Mouse (Mus musculus): Measurements from ENCODE around the gene Rc3h1. TPM values are rescaled to one million over a fixed set of nuclear protein-coding genes. Genes with fewer than 3 reads are reported as not detected.

The Rc3h1 gene
- polyA plus RNA-seq, 1 experiment from 2014 or later, result 8.8 TPM

DNA sequence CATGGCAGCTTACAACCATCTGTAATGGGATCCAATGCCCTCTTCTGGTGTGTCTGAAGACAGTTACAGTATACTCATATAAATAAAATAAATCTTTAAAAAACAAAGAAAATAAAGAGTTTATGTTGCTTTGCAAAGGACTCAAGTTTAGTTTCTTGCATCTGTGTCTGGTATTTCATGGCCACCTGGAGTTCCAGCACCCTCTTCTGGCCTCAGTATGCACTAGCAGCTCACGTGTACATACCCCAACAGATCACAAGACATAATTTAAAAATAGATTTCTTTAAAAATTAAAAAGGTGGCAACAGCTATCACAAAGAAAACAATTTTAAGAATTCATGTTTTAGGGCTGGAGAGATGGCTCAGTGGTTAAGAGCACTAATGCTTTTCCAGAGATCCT, 15.7 kb downstream of the Rc3h1 start:
- ATAC-seq (ENCODE audit: low FRiP score) (no peak), DNase-seq (ENCODE audit: low spot score, missing footprints) (no peak)
- Histone ChIP-seq H3K4me3 (ENCODE audit: low read depth, low read length) (no peak overlapping the region), H3K9ac (ENCODE audit: low read length) (no peak overlapping the region), H3K4me1 (ENCODE audit: control insufficient read depth, insufficient read depth, low read length) (no peaks in the 10 kb centered on the region), H3K4me2 (no peak overlapping the region), H3K27me3 (ENCODE audit: control insufficient read depth, insufficient read depth, low read length) (no peaks in the 10 kb centered on the region), H3K9me3 (ENCODE audit: control insufficient read depth, low read length) (no peaks in the 10 kb centered on the region), H3K27ac (ENCODE audit: low read depth, low read length) (no peak overlapping the region), H3K36me3 (ENCODE audit: control insufficient read depth, insufficient read depth, low read length) (no peaks in the 10 kb centered on the region)
- 97% methylated on average over 1 of the region's 1 CpGs for WGBS

DNA sequence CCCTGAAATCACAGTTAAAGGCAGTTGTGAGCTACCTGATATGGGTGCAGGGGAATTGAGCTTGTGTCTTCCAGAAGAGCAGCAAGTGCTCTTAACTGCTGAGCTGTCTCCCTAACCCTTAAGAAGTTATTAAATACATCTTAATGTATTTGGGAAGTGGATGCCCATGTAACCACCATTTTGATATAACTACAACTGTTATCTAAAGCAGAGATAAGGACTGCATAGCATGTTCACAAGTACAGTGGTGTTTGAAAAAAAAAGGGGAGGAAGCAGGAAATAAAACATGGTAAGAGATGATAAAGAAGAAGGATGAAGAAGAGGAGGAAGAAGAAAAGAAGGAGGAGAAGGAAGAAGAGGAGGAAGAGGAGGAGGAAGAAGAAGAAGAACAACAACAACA, 25.1 kb downstream of the Rc3h1 start:
- no peaks in the 10 kb centered on the region for H3K4me1 ChIP-seq (ENCODE audit: control insufficient read depth, insufficient read depth, low read length)
- H3K9ac ChIP-seq (ENCODE audit: low read length), result no peak overlapping the region
- H3K36me3 ChIP-seq (ENCODE audit: control insufficient read depth, insufficient read depth, low read length), result no peaks in the 10 kb centered on the region
- no peak overlapping the region for H3K4me3 ChIP-seq (ENCODE audit: low read depth, low read length)
- no peak overlapping the region for H3K27ac ChIP-seq (ENCODE audit: low read depth, low read length)
- DNase-seq (ENCODE audit: low spot score, missing footprints), result no peak
- no peaks in the 10 kb centered on the region for H3K27me3 ChIP-seq (ENCODE audit: control insufficient read depth, insufficient read depth, low read length)
- no peaks in the 10 kb centered on the region for H3K9me3 ChIP-seq (ENCODE audit: control insufficient read depth, low read length)
- ATAC-seq (ENCODE audit: low FRiP score), result no peak
- no peak overlapping the region for H3K4me2 ChIP-seq

DNA sequence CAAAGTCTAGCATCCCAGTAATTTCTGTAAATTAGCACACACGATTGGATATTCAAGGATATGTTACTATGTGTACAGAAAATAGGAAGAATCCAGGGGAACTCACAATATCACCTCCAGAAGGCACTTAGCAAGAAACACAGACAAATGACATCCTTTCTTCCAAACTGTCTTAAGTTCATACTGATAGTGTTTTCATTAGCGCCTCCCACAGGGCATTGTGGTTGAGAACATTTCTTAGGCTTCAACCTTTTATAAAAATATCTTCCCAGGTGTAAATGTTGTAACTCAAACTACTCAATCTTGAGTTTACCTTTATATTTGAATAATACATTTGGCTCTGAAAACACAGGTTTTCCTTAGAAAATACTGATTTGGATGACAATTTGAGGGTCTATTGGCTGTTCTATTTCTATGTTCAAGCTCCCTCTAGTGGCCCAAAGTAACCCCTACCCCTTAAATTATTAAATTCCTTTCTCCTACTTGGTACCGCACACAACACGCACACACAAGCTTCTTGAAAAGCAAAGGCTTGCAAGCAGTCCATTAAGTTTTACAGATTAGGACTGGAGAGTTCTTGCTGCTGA, 27.8 kb downstream of the Rc3h1 start:
- Histone ChIP-seq H3K4me2 (no peak overlapping the region), H3K27ac (ENCODE audit: low read depth, low read length) (no peak overlapping the region), H3K4me1 (ENCODE audit: control insufficient read depth, insufficient read depth, low read length) (no peaks in the 10 kb centered on the region), H3K27me3 (ENCODE audit: control insufficient read depth, insufficient read depth, low read length) (no peaks in the 10 kb centered on the region), H3K9ac (ENCODE audit: low read length) (no peak overlapping the region), H3K4me3 (ENCODE audit: low read depth, low read length) (no peak overlapping the region), H3K9me3 (ENCODE audit: control insufficient read depth, low read length) (no peaks in the 10 kb centered on the region), H3K36me3 (ENCODE audit: control insufficient read depth, insufficient read depth, low read length) (no peaks in the 10 kb centered on the region; the same call in 1 of the 2 replicates)
- DNase-seq (ENCODE audit: low spot score, missing footprints) (peak; percentile 91), ATAC-seq (ENCODE audit: low FRiP score) (peak; percentile 57; the same call in 1 of the 2 replicates)
- 70% methylated on average over 4 of the region's 4 CpGs for WGBS

DNA sequence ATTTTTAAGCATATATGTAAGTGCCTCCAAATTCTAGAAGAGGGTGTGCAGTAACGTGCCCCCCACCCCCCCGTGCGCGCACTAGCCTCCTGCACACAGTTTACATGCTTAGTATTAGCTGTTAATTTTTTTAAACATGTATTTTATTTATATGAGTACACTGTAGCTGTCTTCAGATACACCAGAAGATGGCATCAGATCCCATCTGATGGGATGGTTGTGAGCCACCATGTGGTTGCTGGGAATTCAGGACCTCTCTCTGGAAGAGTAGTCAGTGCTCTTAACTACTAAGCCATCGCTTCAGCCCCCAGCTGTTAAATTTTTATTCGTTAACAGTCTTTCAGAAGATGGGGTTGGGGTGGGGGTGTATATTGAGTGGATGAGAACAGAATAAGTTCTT, 29.3 kb downstream of the Rc3h1 start:
- Histone ChIP-seq H3K27ac (ENCODE audit: low read depth, low read length) (no peak overlapping the region), H3K27me3 (ENCODE audit: control insufficient read depth, insufficient read depth, low read length) (no peaks in the 10 kb centered on the region), H3K9me3 (ENCODE audit: control insufficient read depth, low read length) (no peaks in the 10 kb centered on the region), H3K4me3 (ENCODE audit: low read depth, low read length) (no peak overlapping the region), H3K9ac (ENCODE audit: low read length) (no peak overlapping the region), H3K36me3 (ENCODE audit: control insufficient read depth, insufficient read depth, low read length) (peaks cover 1% of the 10 kb centered on the region; the same call in 1 of the 2 replicates), H3K4me2 (no peak overlapping the region), H3K4me1 (ENCODE audit: control insufficient read depth, insufficient read depth, low read length) (no peaks in the 10 kb centered on the region)
- DNase-seq (ENCODE audit: low spot score, missing footprints) (no peak), ATAC-seq (ENCODE audit: low FRiP score) (no peak)
- 98% methylated on average over 6 of the region's 6 CpGs for WGBS

DNA sequence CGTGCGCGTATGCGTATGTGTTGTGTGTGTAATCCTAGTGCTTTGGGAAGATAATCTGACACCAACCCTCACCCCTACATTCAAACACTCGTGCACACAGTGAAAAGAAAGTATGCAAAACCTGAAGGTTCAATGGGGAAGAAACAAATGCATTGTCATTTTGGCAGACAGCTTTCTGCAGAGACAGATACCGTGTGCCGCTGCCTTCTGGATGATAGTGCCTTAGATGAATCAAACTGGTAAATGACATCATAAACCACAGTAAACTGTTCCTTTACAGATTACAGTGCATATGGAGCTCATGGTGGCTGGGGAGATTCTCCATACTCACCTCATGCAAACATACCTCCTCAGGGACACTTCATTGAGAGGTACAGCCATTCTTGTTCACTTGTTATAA, 57.0 kb downstream of the Rc3h1 start:
- H3K27me3 ChIP-seq (ENCODE audit: control insufficient read depth, insufficient read depth, low read length), result no peaks in the 10 kb centered on the region
- H3K4me1 ChIP-seq (ENCODE audit: control insufficient read depth, insufficient read depth, low read length), result no peaks in the 10 kb centered on the region
- DNase-seq (ENCODE audit: low spot score, missing footprints), result no peak
- WGBS, result 93% methylated on average over 7 of the region's 7 CpGs
- no peak overlapping the region for H3K27ac ChIP-seq (ENCODE audit: low read depth, low read length)
- no peak overlapping the region for H3K4me3 ChIP-seq (ENCODE audit: low read depth, low read length)
- H3K36me3 ChIP-seq (ENCODE audit: control insufficient read depth, insufficient read depth, low read length), result peaks cover 17% of the 10 kb centered on the region
- H3K9me3 ChIP-seq (ENCODE audit: control insufficient read depth, low read length), result no peaks in the 10 kb centered on the region
- no peak for ATAC-seq (ENCODE audit: low FRiP score)
- H3K9ac ChIP-seq (ENCODE audit: low read length), result no peak overlapping the region
- H3K4me2 ChIP-seq, result no peak overlapping the region

DNA sequence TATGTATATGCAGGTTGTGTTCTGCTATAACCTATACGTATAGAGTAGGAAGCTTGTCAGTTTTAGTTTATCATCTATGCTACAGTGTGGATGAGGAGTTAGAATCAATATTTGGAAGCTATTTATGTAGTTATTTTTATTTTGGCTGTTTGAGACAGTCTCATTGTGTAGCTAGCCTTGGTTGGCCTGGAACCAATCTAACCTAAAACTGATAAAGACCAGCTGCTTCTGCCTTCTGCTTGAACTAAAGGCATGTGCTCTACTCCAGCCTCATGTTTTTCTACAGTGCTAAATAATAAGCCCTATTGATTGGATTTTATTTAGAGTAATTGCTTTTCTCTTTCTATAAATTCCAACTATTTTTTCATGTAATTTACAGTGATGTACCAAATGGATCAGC, 61.0 kb downstream of the Rc3h1 start:
- DNase-seq (ENCODE audit: low spot score, missing footprints) (no peak), ATAC-seq (ENCODE audit: low FRiP score) (no peak)
- Histone ChIP-seq H3K4me3 (ENCODE audit: low read depth, low read length) (no peak overlapping the region), H3K27ac (ENCODE audit: low read depth, low read length) (no peak overlapping the region), H3K9ac (ENCODE audit: low read length) (no peak overlapping the region), H3K4me1 (ENCODE audit: control insufficient read depth, insufficient read depth, low read length) (no peaks in the 10 kb centered on the region), H3K27me3 (ENCODE audit: control insufficient read depth, insufficient read depth, low read length) (no peaks in the 10 kb centered on the region), H3K4me2 (no peak overlapping the region), H3K36me3 (ENCODE audit: control insufficient read depth, insufficient read depth, low read length) (peaks cover 17% of the 10 kb centered on the region), H3K9me3 (ENCODE audit: control insufficient read depth, low read length) (no peaks in the 10 kb centered on the region)
- WGBS, result 94% methylated on average over 1 of the region's 1 CpGs

DNA sequence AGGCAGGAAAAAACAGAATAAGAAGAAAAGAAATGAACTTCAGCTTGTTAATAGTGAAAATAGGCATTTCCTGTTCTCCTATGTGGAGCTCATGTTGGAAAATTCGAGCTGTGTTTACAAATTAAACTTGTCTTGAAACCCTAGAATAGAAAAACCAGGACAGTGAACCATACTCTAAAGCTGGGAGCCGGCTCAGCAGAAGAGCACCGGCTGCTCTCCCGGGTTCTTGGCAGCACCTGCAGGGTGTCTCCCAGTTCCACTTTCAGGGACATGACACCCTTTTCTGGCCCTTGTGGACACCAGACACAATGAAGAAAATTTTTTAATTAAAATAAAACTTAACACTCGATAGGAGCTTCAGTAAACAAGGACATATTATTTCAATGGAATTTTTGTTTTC, 62.4 kb downstream of the Rc3h1 start:
- H3K9me3 ChIP-seq (ENCODE audit: control insufficient read depth, low read length), result no peaks in the 10 kb centered on the region
- DNase-seq (ENCODE audit: low spot score, missing footprints), result no peak
- H3K36me3 ChIP-seq (ENCODE audit: control insufficient read depth, insufficient read depth, low read length), result peaks cover 6% of the 10 kb centered on the region; the same call in 1 of the 2 replicates

DNA sequence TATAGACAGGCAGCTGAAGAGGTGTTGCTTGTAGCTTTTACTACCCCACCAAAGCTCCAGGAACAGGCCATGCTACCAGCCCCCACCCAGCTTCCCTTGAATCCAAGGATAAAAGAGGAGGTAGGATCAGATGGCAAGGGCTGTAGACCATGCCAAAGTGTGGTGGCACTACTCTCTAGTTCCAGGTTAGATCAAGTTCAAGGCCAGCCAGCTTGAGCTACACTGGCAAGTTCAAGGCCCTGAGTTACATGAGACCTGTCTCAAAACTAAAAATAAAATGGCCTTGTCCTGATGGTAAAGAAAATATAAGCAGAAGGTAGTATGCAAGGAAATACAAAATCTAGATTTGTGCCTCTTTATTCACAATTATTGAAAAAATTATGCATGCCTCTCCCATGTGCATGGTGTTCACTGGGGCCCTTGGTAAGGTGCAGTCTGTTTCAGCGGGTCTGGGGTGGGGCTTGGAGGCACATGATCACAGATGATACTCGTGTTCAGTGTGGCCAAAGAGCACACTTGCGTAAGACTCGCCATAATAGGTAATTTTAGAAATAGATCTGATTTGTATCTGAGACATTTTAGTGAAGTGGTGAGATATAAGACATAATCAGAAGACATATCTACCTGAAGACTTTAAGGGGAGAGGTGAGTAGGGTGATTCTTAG, 72.0 kb downstream of the Rc3h1 start, which contains the start of gene Serpinc1:
Gene Serpinc1 (plus strand): TSS at position 515 of the 665 bp plus-strand sequence.
- no peaks in the 10 kb centered on the region for H3K4me1 ChIP-seq (ENCODE audit: control insufficient read depth, insufficient read depth, low read length)
- no peak within 1 kb of the TSS for H3K4me2 ChIP-seq
- H3K36me3 ChIP-seq (ENCODE audit: control insufficient read depth, insufficient read depth, low read length), result no peaks in the 10 kb centered on the region
- 92% methylated on average over 4 of the region's 4 CpGs for WGBS
- DNase-seq (ENCODE audit: low spot score, missing footprints) (no peak), ATAC-seq (ENCODE audit: low FRiP score) (no peak)
- no peaks in the 10 kb centered on the region for H3K27me3 ChIP-seq (ENCODE audit: control insufficient read depth, insufficient read depth, low read length)
- H3K9me3 ChIP-seq (ENCODE audit: control insufficient read depth, low read length), result no peaks in the 10 kb centered on the region
- H3K27ac ChIP-seq (ENCODE audit: low read depth, low read length), result no peak within 1 kb of the TSS
- no peak within 1 kb of the TSS for H3K4me3 ChIP-seq (ENCODE audit: low read depth, low read length)
- H3K9ac ChIP-seq (ENCODE audit: low read length), result no peak within 1 kb of the TSS

More for the DNA sequence above, 62.4 kb downstream of the Rc3h1 start:
- no peak for ATAC-seq (ENCODE audit: low FRiP score)
- Histone ChIP-seq H3K4me1 (ENCODE audit: control insufficient read depth, insufficient read depth, low read length) (no peaks in the 10 kb centered on the region), H3K4me2 (no peak overlapping the region), H3K27ac (ENCODE audit: low read depth, low read length) (no peak overlapping the region), H3K9ac (ENCODE audit: low read length) (no peak overlapping the region), H3K27me3 (ENCODE audit: control insufficient read depth, insufficient read depth, low read length) (no peaks in the 10 kb centered on the region), H3K4me3 (ENCODE audit: low read depth, low read length) (no peak overlapping the region)
- 91% methylated on average over 5 of the region's 5 CpGs for WGBS

DNA sequence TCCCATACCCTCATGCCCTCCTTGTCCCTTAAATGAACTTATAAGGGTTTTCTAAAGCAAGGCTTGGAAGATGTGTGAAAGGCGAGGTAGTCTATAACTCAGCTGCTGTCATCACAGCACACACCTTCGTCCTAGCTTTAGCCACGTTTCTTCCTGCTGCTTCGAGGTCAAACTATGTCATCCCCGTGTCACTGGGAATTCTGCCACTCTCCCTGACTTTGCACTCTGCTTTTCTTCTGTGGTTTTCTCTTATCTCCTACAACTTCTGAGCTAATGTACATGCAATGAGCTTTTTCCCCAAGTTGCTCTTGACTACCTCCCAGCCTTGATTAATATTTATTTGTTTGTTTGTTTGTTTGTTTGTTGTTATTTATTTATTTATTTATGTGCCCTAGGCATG, 73.8 kb downstream of the Rc3h1 start:
- DNase-seq (ENCODE audit: low spot score, missing footprints) (no peak), ATAC-seq (ENCODE audit: low FRiP score) (no peak)
- no peaks in the 10 kb centered on the region for H3K4me1 ChIP-seq (ENCODE audit: control insufficient read depth, insufficient read depth, low read length)
- no peaks in the 10 kb centered on the region for H3K36me3 ChIP-seq (ENCODE audit: control insufficient read depth, insufficient read depth, low read length)
- H3K27ac ChIP-seq (ENCODE audit: low read depth, low read length), result no peak overlapping the region
- no peak overlapping the region for H3K9ac ChIP-seq (ENCODE audit: low read length)
- no peaks in the 10 kb centered on the region for H3K9me3 ChIP-seq (ENCODE audit: control insufficient read depth, low read length)
- no peak overlapping the region for H3K4me2 ChIP-seq
- no peaks in the 10 kb centered on the region for H3K27me3 ChIP-seq (ENCODE audit: control insufficient read depth, insufficient read depth, low read length)
- 83% methylated on average over 5 of the region's 5 CpGs for WGBS
- no peak overlapping the region for H3K4me3 ChIP-seq (ENCODE audit: low read depth, low read length)

Data from midbrain, embryonic 11.5 days (tissue).